8 mouse cellular contexts compared by ENCODE assay signal in genomic region chr14:26532752-26533151, GRCm38 (mm10). TPM values are rescaled to one million over a fixed set of nuclear protein-coding genes. Genes with fewer than 3 reads are reported as not detected.
DNase-seq lines count a peak whose midpoint lies in the region; ATAC-seq lines count a peak whose summit lies in the region.

No protein-coding gene starts in this region.

- no peaks in the 10 kb centered on the region for H3K9me3 ChIP-seq in lung, embryonic 16.5 days (ENCODE audit: control insufficient read depth, low read length)
- H3K9me3 ChIP-seq in forebrain, embryonic 12.5 days: no peaks in the 10 kb centered on the region
- no peaks in the 10 kb centered on the region for H3K9me3 ChIP-seq in limb, embryonic 15.5 days
- H3K9me3 ChIP-seq in stomach, embryonic 16.5 days (replicated peaks; ENCODE audit: control insufficient read depth, low read length): no peaks in the 10 kb centered on the region

- no peak overlapping the region for H3K27ac ChIP-seq in lung, embryonic 16.5 days (ENCODE audit: low read length)
- no peak overlapping the region for H3K27ac ChIP-seq in forebrain, embryonic 12.5 days
- no peak overlapping the region for H3K27ac ChIP-seq in limb, embryonic 15.5 days
- no peak overlapping the region for H3K27ac ChIP-seq in stomach, embryonic 16.5 days (ENCODE audit: low read length)

- peak overlapping the region; percentile 94 for H3K4me2 ChIP-seq in lung, embryonic 16.5 days (ENCODE audit: low read depth, low read length)
- H3K4me2 ChIP-seq in forebrain, embryonic 12.5 days: peak overlapping the region; percentile 89
- H3K4me2 ChIP-seq in limb, embryonic 15.5 days: peak overlapping the region; percentile 80
- peak overlapping the region; percentile 95 for H3K4me2 ChIP-seq in stomach, embryonic 16.5 days (ENCODE audit: low read depth, low read length)

- no peaks in the 10 kb centered on the region for H3K36me3 ChIP-seq in lung, embryonic 16.5 days (ENCODE audit: control insufficient read depth, insufficient read depth, low read length)
- H3K36me3 ChIP-seq in forebrain, embryonic 12.5 days (replicated peaks): peaks cover 7% of the 10 kb centered on the region; the same call in 1 of the 2 replicates
- no peaks in the 10 kb centered on the region for H3K36me3 ChIP-seq in limb, embryonic 15.5 days
- H3K36me3 ChIP-seq in stomach, embryonic 16.5 days (ENCODE audit: control insufficient read depth, insufficient read depth, low read length): no peaks in the 10 kb centered on the region

- DNase-seq in lung, postnatal 25 days (ENCODE audit: low spot score): no peak
- no peak for DNase-seq in MN1 (ENCODE audit: low spot score)
- no peak for DNase-seq in layer of hippocampus, adult 8-10 months (ENCODE audit: low spot score in 2 of 2)

- no peak for ATAC-seq in lung, embryonic 16.5 days (ENCODE audit: low read depth)
- no peak for ATAC-seq in forebrain, embryonic 12.5 days (ENCODE audit: low FRiP score)
- ATAC-seq in limb, embryonic 15.5 days (ENCODE audit: insufficient number of reproducible peaks, low FRiP score, low TSS enrichment, low read depth): no peak
- ATAC-seq in stomach, embryonic 16.5 days (ENCODE audit: insufficient read depth, low FRiP score): no peak
- no peak for ATAC-seq in inflammation-experienced regulatory T-cells, adult 6 months

- 41% methylated on average over 9 of the region's 9 CpGs for WGBS in lung, embryonic 16.5 days
- WGBS in forebrain, embryonic 12.5 days: 65% methylated on average over 9 of the region's 9 CpGs
- WGBS in limb, embryonic 15.5 days: 51% methylated on average over 9 of the region's 9 CpGs
- 39% methylated on average over 9 of the region's 9 CpGs for WGBS in stomach, embryonic 16.5 days

- H3K9ac ChIP-seq in lung, embryonic 16.5 days (ENCODE audit: low read length): peak overlapping the region; percentile 95
- peak overlapping the region; percentile 97 for H3K9ac ChIP-seq in forebrain, embryonic 12.5 days
- H3K9ac ChIP-seq in limb, embryonic 15.5 days: no peak overlapping the region; the same call in 1 of the 2 replicates
- H3K9ac ChIP-seq in stomach, embryonic 16.5 days (ENCODE audit: low read length): peak overlapping the region; percentile 96

- H3K4me3 ChIP-seq in lung, embryonic 16.5 days (ENCODE audit: low read length): peak overlapping the region; percentile 96
- peak overlapping the region; percentile 96 for H3K4me3 ChIP-seq in forebrain, embryonic 12.5 days (replicated peaks)
- peak overlapping the region; percentile 94 for H3K4me3 ChIP-seq in limb, embryonic 15.5 days
- H3K4me3 ChIP-seq in stomach, embryonic 16.5 days (replicated peaks; ENCODE audit: low read length): peak overlapping the region; percentile 96

- H3K27me3 ChIP-seq in lung, embryonic 16.5 days (ENCODE audit: control insufficient read depth, insufficient read depth, low read depth, low read length): no peaks in the 10 kb centered on the region
- no peaks in the 10 kb centered on the region for H3K27me3 ChIP-seq in forebrain, embryonic 12.5 days
- H3K27me3 ChIP-seq in limb, embryonic 15.5 days: no peaks in the 10 kb centered on the region
- H3K27me3 ChIP-seq in stomach, embryonic 16.5 days (ENCODE audit: control insufficient read depth, insufficient read depth, low read length): no peaks in the 10 kb centered on the region

- H3K4me1 ChIP-seq in lung, embryonic 16.5 days (replicated peaks; ENCODE audit: control insufficient read depth, insufficient read depth, low read length): peaks cover 21% of the 10 kb centered on the region
- H3K4me1 ChIP-seq in forebrain, embryonic 12.5 days: peaks cover 34% of the 10 kb centered on the region
- peaks cover 18% of the 10 kb centered on the region for H3K4me1 ChIP-seq in limb, embryonic 15.5 days
- H3K4me1 ChIP-seq in stomach, embryonic 16.5 days (ENCODE audit: control insufficient read depth, insufficient read depth, low read length): peaks cover 27% of the 10 kb centered on the region

RNA-seq across cellular contexts. Expression of gene Slmap, which starts 2.0 kb away (rescaled TPM):
- polyA plus RNA-seq in lung, embryonic 16.5 days (2015; fragmentation: Nextera tagmentation; extraction: Ambion mirVana): 22.8 and 23.5 TPM in 2 replicates
- 21.1 and 21.6 TPM in 2 replicates for polyA plus RNA-seq in forebrain, embryonic 12.5 days (2016; fragmentation: Nextera tagmentation; extraction: Ambion mirVana)
- 18.8 and 20.2 TPM in 2 replicates for polyA plus RNA-seq in limb, embryonic 15.5 days (2015; fragmentation: Nextera tagmentation; extraction: Ambion mirVana)
- 59.1 and 60.6 TPM in 2 replicates for polyA plus RNA-seq in stomach, embryonic 16.5 days (2015; fragmentation: Nextera tagmentation; extraction: Ambion mirVana)
- 100 to 1,000 TPM in 2 of 4 experiments, 10 to 100 TPM in 2; 93.5 to 105 (median 101) TPM for total RNA-seq in layer of hippocampus, adult 8-10 months (2022)
- 10 to 100 TPM; 17.6 to 23.4 (median 19.2) TPM for polyA plus RNA-seq in inflammation-experienced regulatory T-cells, adult 6 months (2017; shearing (Covaris generic))

RNA-seq across cellular contexts. Expression of gene Dennd6a, which starts 40.9 kb away (rescaled TPM):
- 26.4 and 27.2 TPM in 2 replicates for polyA plus RNA-seq in lung, embryonic 16.5 days (2015; fragmentation: Nextera tagmentation; extraction: Ambion mirVana)
- polyA plus RNA-seq in forebrain, embryonic 12.5 days (2016; fragmentation: Nextera tagmentation; extraction: Ambion mirVana): 29.1 and 31.9 TPM in 2 replicates
- polyA plus RNA-seq in limb, embryonic 15.5 days (2015; fragmentation: Nextera tagmentation; extraction: Ambion mirVana): 20.3 and 24.3 TPM in 2 replicates
- polyA plus RNA-seq in stomach, embryonic 16.5 days (2015; fragmentation: Nextera tagmentation; extraction: Ambion mirVana): 23.2 and 23.7 TPM in 2 replicates
- total RNA-seq in layer of hippocampus, adult 8-10 months (2022): 10 to 100 TPM; 27.3 to 31.2 (median 29.0) TPM
- 1 to 10 TPM; 3.3 to 7.0 (median 3.4) TPM for polyA plus RNA-seq in inflammation-experienced regulatory T-cells, adult 6 months (2017; shearing (Covaris generic))
